Mouse (Mus musculus) E14TG2a.4 (cell line): ENCODE results near the gene Fbxl17.

Source experiments
- CTCF ChIP-seq: conservative IDR thresholded peaks from 2 replicates; pipeline ENCODE4 v1.5.1; 2014; ENCODE audit warnings: low read length
- NANOG ChIP-seq: IDR thresholded peaks from 2 replicates; pipeline ENCODE4 v1.6.1; 2014; ENCODE audit warnings: borderline replicate concordance, low read length, mixed read lengths
- POU5F1 ChIP-seq: IDR thresholded peaks from 2 replicates; pipeline ENCODE4 v1.6.1; 2014; ENCODE audit warnings: low read length, borderline replicate concordance

DNA sequence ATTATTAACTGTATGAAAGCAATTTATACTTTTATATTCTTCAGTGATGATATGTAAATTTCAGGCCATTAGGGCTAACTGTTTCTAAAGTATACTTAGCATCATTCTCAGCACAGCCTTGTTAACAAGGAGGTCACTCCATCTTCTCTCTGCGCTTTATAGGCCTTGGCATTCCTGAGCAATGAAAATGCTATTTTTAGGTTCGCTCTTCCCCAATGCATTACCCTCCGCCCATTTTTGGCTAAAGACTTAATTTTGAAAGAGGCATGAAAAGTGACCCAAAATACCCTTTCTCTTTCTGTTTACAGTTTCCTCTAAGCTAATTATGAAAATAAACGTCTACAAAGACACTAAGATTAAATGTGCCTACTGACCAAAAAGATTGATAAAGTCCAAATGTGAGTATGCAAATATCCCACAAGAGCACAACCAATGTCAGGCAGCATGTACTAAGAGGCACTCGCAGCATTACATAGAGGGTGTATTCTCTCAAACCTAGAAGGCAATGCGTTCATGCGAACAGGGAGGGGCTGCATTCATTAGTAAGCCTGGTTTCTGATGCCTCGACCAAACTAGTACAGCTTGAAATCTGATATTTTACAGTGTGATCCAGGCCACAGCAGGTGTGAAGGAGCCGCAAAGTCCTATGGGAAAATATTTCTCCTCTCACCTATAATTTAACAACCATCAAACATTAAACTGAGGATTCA is 259.6 kb downstream of the Fbxl17 start:
- TF ChIP-seq CTCF: no peak
- TF ChIP-seq POU5F1: no peak
- TF ChIP-seq NANOG: no peak
